Mouse (Mus musculus): ENCODE results near the gene Dusp16. TPM values are rescaled to one million over a fixed set of nuclear protein-coding genes. Genes with fewer than 3 reads are reported as not detected.

Dusp16 gene
- polyA plus RNA-seq, 1 experiment from 2014 or later, result 5.2 TPM

GRCm38 (mm10) chr6:134710020-134710419 is 82.4 kb downstream of the Dusp16 start:
- ATAC-seq (ENCODE audit: low FRiP score), result peak; percentile 63; the same call in 1 of the 2 replicates
- WGBS, result 82% methylated on average over 15 of the region's 15 CpGs
- Histone ChIP-seq H3K36me3 (0 out of 2 replicates have a peak, but pooled peaks cover 4% of the 10 kb centered on the region), H3K4me1 (no peaks in the 10 kb centered on the region), H3K4me2 (no peak overlapping the region), H3K27ac (replicated peaks) (no peak overlapping the region), H3K27me3 (replicated peaks) (no peaks in the 10 kb centered on the region), H3K9me3 (replicated peaks) (no peaks in the 10 kb centered on the region), H3K9ac (replicated peaks) (no peak overlapping the region), H3K4me3 (replicated peaks) (no peak overlapping the region)

GRCm38 (mm10) chr6:134706467-134706866 is 86.0 kb downstream of the Dusp16 start:
- Histone ChIP-seq H3K9ac (replicated peaks) (no peak overlapping the region), H3K36me3 (peaks cover 8% of the 10 kb centered on the region; the same call in 1 of the 2 replicates), H3K9me3 (replicated peaks) (no peaks in the 10 kb centered on the region), H3K4me2 (no peak overlapping the region), H3K27me3 (replicated peaks) (no peaks in the 10 kb centered on the region), H3K4me1 (no peaks in the 10 kb centered on the region), H3K4me3 (replicated peaks) (no peak overlapping the region), H3K27ac (replicated peaks) (no peak overlapping the region)
- no peak for ATAC-seq (ENCODE audit: low FRiP score)
- 85% methylated on average over 4 of the region's 4 CpGs for WGBS

GRCm38 (mm10) chr6:134703053-134703690 is 89.3 kb downstream of the Dusp16 start:
- WGBS, result 93% methylated on average over 4 of the region's 4 CpGs
- Histone ChIP-seq H3K4me3 (replicated peaks) (no peak overlapping the region), H3K9ac (replicated peaks) (no peak overlapping the region), H3K4me2 (no peak overlapping the region), H3K27ac (replicated peaks) (no peak overlapping the region), H3K4me1 (no peaks in the 10 kb centered on the region), H3K9me3 (replicated peaks) (no peaks in the 10 kb centered on the region), H3K27me3 (replicated peaks) (no peaks in the 10 kb centered on the region), H3K36me3 (peaks cover 4% of the 10 kb centered on the region; the same call in 1 of the 2 replicates)
- ATAC-seq (ENCODE audit: low FRiP score), result 0 out of 2 replicates have a peak, but pooled peaks have one; percentile 17

- Histone ChIP-seq H3K9ac (replicated peaks) (no peak overlapping the region), H3K4me1 (no peaks in the 10 kb centered on the region), H3K36me3 (peaks cover 4% of the 10 kb centered on the region; the same call in 1 of the 2 replicates), H3K9me3 (replicated peaks) (no peaks in the 10 kb centered on the region), H3K4me2 (no peak overlapping the region), H3K4me3 (replicated peaks) (no peak overlapping the region), H3K27me3 (replicated peaks) (no peaks in the 10 kb centered on the region), H3K27ac (replicated peaks) (no peak overlapping the region)
- WGBS, result 92% methylated on average over 7 of the region's 7 CpGs
- ATAC-seq (ENCODE audit: low FRiP score), result no peak
Measured at GRCm38 (mm10) chr6:134702184-134702583, 90.2 kb downstream of the Dusp16 start.

- no peak overlapping the region for H3K4me3 ChIP-seq (replicated peaks)
- no peaks in the 10 kb centered on the region for H3K9me3 ChIP-seq (replicated peaks)
- H3K27me3 ChIP-seq (replicated peaks), result no peaks in the 10 kb centered on the region
- ATAC-seq (ENCODE audit: low FRiP score), result no peak
- H3K9ac ChIP-seq (replicated peaks), result no peak overlapping the region
- H3K4me1 ChIP-seq, result no peaks in the 10 kb centered on the region; the same call in 1 of the 2 replicates
- WGBS, result 89% methylated on average over 6 of the region's 6 CpGs
- H3K27ac ChIP-seq (replicated peaks), result no peak overlapping the region
- peaks cover 4% of the 10 kb centered on the region; the same call in 1 of the 2 replicates for H3K36me3 ChIP-seq
- no peak overlapping the region for H3K4me2 ChIP-seq
Measured at GRCm38 (mm10) chr6:134701211-134701602, 91.2 kb downstream of the Dusp16 start.

- H3K4me3 ChIP-seq (replicated peaks), result no peak overlapping the region
- WGBS, result 45% methylated on average over 8 of the region's 8 CpGs
- H3K27ac ChIP-seq (replicated peaks), result no peak overlapping the region
- ATAC-seq (ENCODE audit: low FRiP score), result no peak; the same call in 1 of the 2 replicates
- no peaks in the 10 kb centered on the region for H3K27me3 ChIP-seq (replicated peaks)
- no peak overlapping the region for H3K4me2 ChIP-seq
- H3K9ac ChIP-seq (replicated peaks), result no peak overlapping the region
- peaks cover 4% of the 10 kb centered on the region; the same call in 1 of the 2 replicates for H3K36me3 ChIP-seq
- H3K9me3 ChIP-seq (replicated peaks), result no peaks in the 10 kb centered on the region
- no peaks in the 10 kb centered on the region; the same call in 1 of the 2 replicates for H3K4me1 ChIP-seq
Measured at GRCm38 (mm10) chr6:134700451-134701210, 91.8 kb downstream of the Dusp16 start.

GRCm38 (mm10) chr6:134698243-134698642 is 94.2 kb downstream of the Dusp16 start:
- H3K27ac ChIP-seq (replicated peaks), result no peak overlapping the region

GRCm38 (mm10) chr6:134696554-134696953 is 95.9 kb downstream of the Dusp16 start:
- 88% methylated on average over 2 of the region's 2 CpGs for WGBS
- Histone ChIP-seq H3K4me3 (replicated peaks) (no peak overlapping the region), H3K36me3 (no peaks in the 10 kb centered on the region), H3K4me1 (no peaks in the 10 kb centered on the region; the same call in 1 of the 2 replicates), H3K9ac (replicated peaks) (no peak overlapping the region), H3K27me3 (replicated peaks) (no peaks in the 10 kb centered on the region), H3K27ac (replicated peaks) (no peak overlapping the region), H3K9me3 (replicated peaks) (no peaks in the 10 kb centered on the region), H3K4me2 (no peak overlapping the region)
- ATAC-seq (ENCODE audit: low FRiP score), result no peak

More at GRCm38 (mm10) chr6:134698243-134698642, 94.2 kb downstream of the Dusp16 start:
- no peak overlapping the region for H3K4me2 ChIP-seq
- H3K27me3 ChIP-seq (replicated peaks), result no peaks in the 10 kb centered on the region
- no peak overlapping the region for H3K9ac ChIP-seq (replicated peaks)
- 92% methylated on average over 5 of the region's 5 CpGs for WGBS
- no peak overlapping the region for H3K4me3 ChIP-seq (replicated peaks)
- no peak for ATAC-seq (ENCODE audit: low FRiP score)
- no peaks in the 10 kb centered on the region for H3K9me3 ChIP-seq (replicated peaks)
- H3K4me1 ChIP-seq, result no peaks in the 10 kb centered on the region; the same call in 1 of the 2 replicates
- no peaks in the 10 kb centered on the region for H3K36me3 ChIP-seq

GRCm38 (mm10) chr6:134696146-134696545 is 96.3 kb downstream of the Dusp16 start:
- Histone ChIP-seq H3K4me2 (no peak overlapping the region), H3K9me3 (replicated peaks) (no peaks in the 10 kb centered on the region), H3K9ac (replicated peaks) (no peak overlapping the region), H3K4me3 (replicated peaks) (no peak overlapping the region), H3K4me1 (no peaks in the 10 kb centered on the region; the same call in 1 of the 2 replicates), H3K27ac (replicated peaks) (no peak overlapping the region), H3K27me3 (replicated peaks) (no peaks in the 10 kb centered on the region), H3K36me3 (no peaks in the 10 kb centered on the region)
- no peak for ATAC-seq (ENCODE audit: low FRiP score)
- WGBS, result 68% methylated on average over 4 of the region's 4 CpGs

- no peak overlapping the region for H3K4me3 ChIP-seq (replicated peaks)
- H3K9me3 ChIP-seq (replicated peaks), result no peaks in the 10 kb centered on the region
- no peak for ATAC-seq (ENCODE audit: low FRiP score)
- no peak overlapping the region for H3K27ac ChIP-seq (replicated peaks)
- no peaks in the 10 kb centered on the region for H3K27me3 ChIP-seq (replicated peaks)
- no peak overlapping the region for H3K9ac ChIP-seq (replicated peaks)
- no peaks in the 10 kb centered on the region; the same call in 1 of the 2 replicates for H3K4me1 ChIP-seq
- no peak overlapping the region for H3K4me2 ChIP-seq
- WGBS, result 87% methylated on average over 3 of the region's 3 CpGs
- H3K36me3 ChIP-seq, result no peaks in the 10 kb centered on the region
Measured at GRCm38 (mm10) chr6:134695625-134696024, 96.8 kb downstream of the Dusp16 start.

- H3K36me3 ChIP-seq, result no peaks in the 10 kb centered on the region
- H3K9me3 ChIP-seq (replicated peaks), result no peaks in the 10 kb centered on the region
- H3K9ac ChIP-seq (replicated peaks), result no peak overlapping the region
- ATAC-seq (ENCODE audit: low FRiP score), result no peak
- H3K27me3 ChIP-seq (replicated peaks), result no peaks in the 10 kb centered on the region
- no peak overlapping the region for H3K4me3 ChIP-seq (replicated peaks)
- WGBS, result 93% methylated on average over 3 of the region's 3 CpGs
- H3K4me2 ChIP-seq, result no peak overlapping the region
- no peak overlapping the region for H3K27ac ChIP-seq (replicated peaks)
- H3K4me1 ChIP-seq, result no peaks in the 10 kb centered on the region; the same call in 1 of the 2 replicates
Measured at GRCm38 (mm10) chr6:134694988-134695387, 97.4 kb downstream of the Dusp16 start.

- Histone ChIP-seq H3K27ac (replicated peaks) (no peak overlapping the region), H3K4me1 (no peaks in the 10 kb centered on the region; the same call in 1 of the 2 replicates), H3K27me3 (replicated peaks) (no peaks in the 10 kb centered on the region), H3K9me3 (replicated peaks) (no peaks in the 10 kb centered on the region), H3K4me2 (no peak overlapping the region), H3K4me3 (replicated peaks) (no peak overlapping the region), H3K36me3 (no peaks in the 10 kb centered on the region), H3K9ac (replicated peaks) (no peak overlapping the region)
- 89% methylated on average over 6 of the region's 6 CpGs for WGBS
- no peak for ATAC-seq (ENCODE audit: low FRiP score)
Measured at GRCm38 (mm10) chr6:134694498-134694897, 97.9 kb downstream of the Dusp16 start.
